Mouse (Mus musculus) CH12.LX (cell line): ENCODE measurements around the gene 6030445D17Rik.

Source experiments
- ETS1 ChIP-seq: conservative IDR thresholded peaks from 2 replicates; pipeline ENCODE4 v1.6.1; 2012; ENCODE audit warnings: low read depth, mild to moderate bottlenecking, inconsistent platforms, low read length, improper control_type of control experiment, moderate library complexity
- MAZ ChIP-seq: IDR thresholded peaks from 2 replicates; pipeline ENCODE4 v1.6.1; 2012; ENCODE audit warnings: low read depth, mild to moderate bottlenecking, inconsistent platforms, low read length, improper control_type of control experiment, moderate library complexity
- MEF2A ChIP-seq: IDR thresholded peaks from 2 replicates; pipeline ENCODE4 v1.6.1; 2014; ENCODE audit warnings: low read depth, mild to moderate bottlenecking, inconsistent platforms, low read length, improper control_type of control experiment, borderline replicate concordance
- NRF1 ChIP-seq: IDR thresholded peaks from 2 replicates; pipeline ENCODE4 v1.6.1; 2014; ENCODE audit warnings: low read depth, mild to moderate bottlenecking, inconsistent platforms, low read length, improper control_type of control experiment, moderate library complexity
- PAX5 ChIP-seq: IDR thresholded peaks from 2 replicates; pipeline ENCODE4 v1.6.1; 2012; ENCODE audit warnings: low read length, inconsistent platforms, mixed read lengths
- RCOR1 ChIP-seq: conservative IDR thresholded peaks from 2 replicates; pipeline ENCODE4 v1.6.1; 2012; ENCODE audit warnings: low read depth, mild to moderate bottlenecking, inconsistent platforms, low read length, improper control_type of control experiment
- USF1 ChIP-seq: IDR thresholded peaks from 2 replicates; pipeline ENCODE4 v1.6.1; 2014; ENCODE audit warnings: low read depth, mild to moderate bottlenecking, inconsistent platforms, low read length, improper control_type of control experiment

DNA sequence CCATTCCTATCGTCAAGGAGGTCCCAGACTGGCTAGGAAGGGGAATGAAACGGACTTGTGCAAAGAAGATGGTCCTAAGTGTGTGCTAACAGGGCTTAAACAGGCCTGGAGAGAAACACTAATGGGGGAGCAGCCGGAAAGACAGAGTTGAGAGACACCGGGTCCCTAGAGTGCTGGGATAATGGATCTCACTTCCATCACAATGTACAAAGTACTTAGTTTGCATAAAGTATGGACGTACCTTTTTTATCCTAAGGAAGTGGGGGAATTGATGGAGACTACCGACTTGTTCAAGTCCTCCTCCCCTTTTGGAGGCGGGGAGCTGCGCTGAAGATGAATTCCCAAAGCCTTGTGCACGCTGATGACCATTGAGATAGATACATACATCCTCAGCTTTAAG, 1.4 kb downstream of the 6030445D17Rik start:
- TF ChIP-seq NRF1 (no peak), MEF2A (no peak), PAX5 (no peak), MAZ (no peak), USF1 (no peak), RCOR1 (no peak), ETS1 (no peak)
